Mouse (Mus musculus) spleen, postnatal 0 days (tissue): Measurements from ENCODE around the gene Zfp619. TPM values are rescaled to one million over a fixed set of nuclear protein-coding genes. Genes with fewer than 3 reads are reported as not detected.

Experiments
- polyA plus RNA-seq: library from polyadenylated mRNA; unstranded; fragments of >200 nt; fragmentation: Nextera tagmentation; extraction: Ambion mirVana; gene quantifications from 2 replicates; pipeline ENCODE4 v1.2.1, GENCODE M21; 2015

Zfp619 gene
- 0.43 and 0.75 TPM in 2 replicates for polyA plus RNA-seq

DNA sequence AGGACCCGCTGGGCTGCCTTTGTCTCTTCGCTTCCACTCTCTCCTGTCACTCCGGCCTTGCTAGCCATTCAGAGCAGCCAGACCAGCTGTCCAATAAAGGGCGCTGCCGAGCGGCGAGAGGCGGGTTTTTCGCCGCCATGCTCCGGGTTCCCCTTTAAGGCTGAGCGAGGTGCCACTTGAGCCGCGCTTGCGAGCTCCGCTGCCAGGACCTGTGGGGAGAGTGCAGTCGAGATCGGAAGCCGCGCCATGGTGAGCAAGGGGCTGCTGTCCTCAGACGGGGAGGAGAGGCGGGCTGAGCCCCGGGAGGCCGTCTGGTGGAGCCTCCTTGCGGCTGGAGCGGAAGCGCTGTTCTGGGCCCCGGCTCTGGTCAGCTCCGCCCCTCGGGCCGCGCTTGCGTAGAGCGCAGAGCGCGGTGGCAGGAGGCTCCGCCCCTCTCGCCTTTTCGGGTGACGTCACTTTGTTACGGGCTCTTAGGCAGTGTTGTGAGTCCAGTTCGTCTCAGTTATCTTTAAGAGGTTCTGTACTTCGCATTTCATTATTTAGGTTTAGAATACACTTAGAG is at the start of gene Zfp619:
Gene Zfp619 (plus strand): TSS at position 151 of the 562 bp plus-strand sequence.

Other genes starting within 250 kb of the Zfp619 start
- gene Gm5114, start 104.6 kb upstream of the Zfp619 start, polyA plus RNA-seq, result not detected in 2 replicates